Mouse (Mus musculus) adrenal gland, postnatal 10 days (tissue): Measurements from ENCODE around the gene Tpsb2. TPM values are rescaled to one million over a fixed set of nuclear protein-coding genes. Genes with fewer than 3 reads are reported as not detected.

Experiments used
- DNase-seq: peaks from one replicate; pipeline ENCODE4 v3.0.0; 2021; ENCODE audit warnings: mixed read lengths
- total RNA-seq, 2 experiments: library from RNA; stranded (reverse); gene quantifications; 2 replicates each; pipeline ENCODE4 v1.2.3; 2021

Tpsb2 gene
- total RNA-seq, 2 experiments from 2014 or later = 9.8 to 11.1 TPM

DNA sequence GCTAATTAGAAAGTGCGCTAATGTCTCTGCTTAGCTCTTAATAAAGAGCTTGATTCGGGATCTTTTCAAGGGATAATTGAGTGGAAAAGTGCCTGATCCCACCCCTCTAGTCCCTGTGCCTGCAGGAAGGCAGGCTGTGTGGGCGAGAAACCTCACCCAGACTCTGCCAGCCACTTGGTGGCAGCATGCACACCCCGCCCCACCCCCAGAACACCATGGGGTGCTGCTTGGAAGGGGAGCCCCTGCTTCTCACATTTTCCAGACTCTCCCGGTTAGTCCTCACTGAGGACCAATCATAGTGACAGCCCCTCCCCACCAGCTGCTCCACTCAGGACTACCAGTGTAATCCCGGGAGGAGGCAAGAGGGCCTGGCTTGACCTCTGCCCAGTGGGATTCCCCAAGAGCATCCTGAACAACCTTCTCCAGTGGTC is 39.9 kb downstream of the Tpsb2 start:
- peak; percentile 47 for DNase-seq

DNA sequence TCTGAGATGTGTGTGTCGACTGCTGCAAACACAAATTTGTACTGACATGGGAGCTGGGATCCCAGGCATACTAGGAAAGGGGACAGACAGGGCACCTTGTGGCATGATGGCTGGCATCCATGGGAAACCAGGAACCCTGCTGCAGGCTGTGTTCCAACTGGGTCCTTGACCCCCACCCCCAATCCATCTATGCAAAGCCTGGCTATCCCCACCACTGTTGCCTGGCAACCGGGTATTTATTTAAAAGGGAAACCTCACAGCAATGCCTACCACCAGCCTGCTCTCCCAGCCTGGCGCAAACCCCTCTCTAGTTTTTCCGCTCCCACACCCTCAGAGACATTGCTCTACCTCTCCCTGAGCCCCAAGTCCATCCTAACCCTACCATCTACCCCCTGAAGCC is 41.2 kb downstream of the Tpsb2 start:
- DNase-seq = peak; percentile 40

DNA sequence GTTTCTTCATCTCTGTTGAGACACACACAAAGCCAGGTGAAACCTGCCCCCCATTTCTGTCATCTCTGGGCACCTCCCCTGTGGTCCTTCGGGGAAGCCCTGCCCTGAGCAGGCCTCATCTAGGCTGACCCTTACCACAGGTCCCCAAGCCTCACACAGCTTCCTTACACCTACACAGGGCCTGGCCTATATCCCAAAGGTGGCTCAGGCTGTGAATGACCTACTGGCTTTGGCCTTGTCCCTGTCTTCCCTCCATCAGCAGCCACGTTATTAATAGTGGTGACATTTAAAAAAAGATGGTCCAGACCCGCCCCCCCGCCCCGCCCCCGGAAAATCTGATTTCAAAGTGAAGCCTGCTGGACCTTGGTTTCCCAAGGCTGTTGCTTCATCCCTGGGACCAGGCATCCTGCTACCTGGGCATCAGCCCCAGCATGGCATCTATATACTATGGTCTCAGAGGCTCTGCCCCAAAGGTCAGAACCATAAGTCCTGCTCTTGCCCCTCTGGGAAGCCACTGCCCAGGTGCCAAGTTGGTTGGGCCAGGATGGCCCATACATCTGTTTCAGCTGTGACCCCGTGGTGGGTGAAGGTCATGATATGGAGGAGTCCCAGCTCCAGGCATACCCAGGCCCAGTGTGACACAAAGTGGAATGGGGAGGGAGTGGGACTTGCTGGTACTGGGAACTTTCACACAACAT is 42.3 kb downstream of the Tpsb2 start:
- DNase-seq = no peak

DNA sequence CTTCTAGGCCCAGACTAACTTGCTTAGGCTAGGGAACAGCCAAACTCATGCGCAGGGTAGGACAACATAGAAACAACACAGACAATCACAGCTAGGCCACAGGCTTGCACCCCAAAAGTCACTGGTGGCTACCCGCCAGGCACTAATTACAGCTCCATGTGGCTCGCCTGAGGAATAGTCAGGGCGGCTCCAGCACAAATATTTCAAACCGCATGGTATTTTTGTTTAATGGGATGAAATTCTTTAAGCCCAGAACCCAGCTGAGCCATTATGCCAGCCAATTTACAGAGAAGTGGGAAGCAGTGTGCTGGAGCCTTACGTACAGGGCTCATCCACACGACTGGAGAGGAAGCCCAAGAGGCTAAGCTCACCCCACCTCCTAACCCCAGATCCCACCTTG is 43.5 kb downstream of the Tpsb2 start:
- DNase-seq = no peak

DNA sequence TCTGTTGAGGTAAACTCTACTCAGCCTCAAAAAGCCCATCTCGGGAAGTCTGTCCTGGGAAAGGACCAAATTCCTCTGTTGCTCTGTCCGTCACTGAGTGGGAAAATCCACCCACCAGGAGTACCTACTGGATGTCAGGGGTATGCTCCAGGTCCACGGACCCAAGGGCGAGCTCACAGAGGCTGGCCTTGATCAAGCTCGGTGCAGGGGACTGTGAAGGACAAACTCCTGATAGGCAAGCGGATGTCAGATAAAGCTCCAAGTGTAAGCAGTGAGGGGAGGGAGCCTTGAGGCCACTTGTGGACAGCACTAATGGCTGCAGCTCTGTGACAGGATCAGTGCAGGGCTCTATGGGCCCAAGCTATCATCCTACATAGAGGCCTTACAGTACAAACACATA is 44.1 kb downstream of the Tpsb2 start:
- peak; percentile 60 for DNase-seq

GRCm38 (mm10) chr17:25410786-25411185 is 44.7 kb downstream of the Tpsb2 start:
- DNase-seq = no peak

- DNase-seq = no peak
These were observed 45.1 kb downstream of the Tpsb2 start for GRCm38 (mm10) chr17:25411251-25411650.

DNA sequence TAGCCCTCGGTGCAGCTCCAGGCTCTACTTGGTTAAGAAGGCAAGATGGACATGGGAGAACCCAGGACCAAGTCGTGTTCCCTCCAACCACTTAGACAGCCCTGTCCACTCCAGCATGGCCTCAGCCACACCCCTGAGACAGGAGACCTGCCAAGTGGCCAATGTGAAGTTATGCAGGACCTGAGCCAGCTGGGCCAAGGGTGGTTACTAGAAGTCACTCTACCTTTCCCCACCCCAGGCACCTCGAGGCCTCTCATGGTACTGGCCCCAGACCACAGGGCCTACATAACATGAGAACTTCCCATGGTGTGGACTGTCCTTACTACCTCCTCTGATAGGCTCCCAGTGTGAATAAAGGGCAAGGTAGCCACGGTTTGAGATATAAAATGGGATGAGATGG is 48.1 kb downstream of the Tpsb2 start:
- DNase-seq = peak; percentile 67

GRCm38 (mm10) chr17:25414917-25415316 is 48.8 kb downstream of the Tpsb2 start:
- no peak for DNase-seq

DNA sequence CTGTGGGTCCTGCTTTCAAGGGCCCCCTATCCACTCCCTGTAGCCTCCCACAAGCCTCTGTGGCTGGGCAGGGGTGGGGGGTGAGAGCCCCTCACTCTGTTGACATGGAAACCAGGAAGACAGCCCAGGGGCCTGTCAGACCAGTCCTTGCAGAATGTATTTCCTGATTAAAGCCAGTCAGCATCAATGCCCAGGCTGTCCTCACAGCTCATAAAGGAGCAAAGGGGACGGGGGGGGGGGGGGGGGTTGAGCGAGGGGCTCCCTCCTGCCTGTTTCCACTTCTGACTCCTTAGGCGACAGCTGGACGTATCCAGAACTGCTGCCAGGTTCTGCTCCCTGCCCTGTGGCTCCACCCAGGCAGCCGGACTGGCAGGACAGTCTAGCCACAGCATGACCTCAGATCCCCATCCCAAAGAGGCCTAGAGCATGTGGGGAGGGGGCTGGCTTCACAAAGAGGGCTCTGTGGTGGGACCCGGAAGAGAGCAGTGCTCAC is 49.4 kb downstream of the Tpsb2 start:
- DNase-seq = no peak

GRCm38 (mm10) chr17:25416219-25416618 is 50.1 kb downstream of the Tpsb2 start:
- DNase-seq = peak; percentile 63

DNA sequence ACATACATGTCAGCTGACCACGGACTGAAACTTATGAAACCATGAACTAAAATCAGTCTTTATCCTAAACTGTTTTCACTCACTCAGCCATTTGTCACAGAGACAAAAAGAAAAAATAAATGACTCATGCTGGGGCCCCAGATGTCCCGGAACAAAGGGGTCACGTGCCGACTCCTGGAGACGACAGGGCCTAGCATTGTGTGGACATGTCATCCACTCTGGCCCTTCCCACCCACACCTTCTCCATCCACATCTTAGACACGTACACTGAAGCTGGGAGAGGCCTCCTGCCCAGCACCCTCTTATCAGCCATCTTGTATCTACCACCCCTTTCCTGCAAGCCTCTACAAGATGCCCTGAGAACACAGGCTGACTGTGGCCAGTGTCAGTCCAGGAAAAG is 51.9 kb downstream of the Tpsb2 start:
- no peak for DNase-seq

Other genes starting within 250 kb of the Tpsb2 start
- gene Ptx4, start 245.5 kb upstream of the Tpsb2 start, total RNA-seq = under 1 TPM; 0.18 to 0.69 TPM
- 10 to 100 TPM; 29.8 to 33.3 TPM for gene Clcn7, start 232.9 kb upstream of the Tpsb2 start, total RNA-seq
- gene Ccdc154, start 203.8 kb upstream of the Tpsb2 start, total RNA-seq = not detected
- not detected for gene Gm38655, start 190.8 kb upstream of the Tpsb2 start, total RNA-seq
- gene BC003965, start 181.8 kb upstream of the Tpsb2 start, total RNA-seq = 10 to 100 TPM; 19.8 to 24.3 TPM
- gene Unkl, start 177.9 kb upstream of the Tpsb2 start, total RNA-seq = 10 to 100 TPM; 12.3 to 19.8 TPM
- 10 to 100 TPM; 30.6 to 30.7 TPM for gene Gnptg, start 126.2 kb upstream of the Tpsb2 start, total RNA-seq
- gene Tsr3, start 126.1 kb upstream of the Tpsb2 start, total RNA-seq = 10 to 100 TPM; 22.1 to 22.6 TPM
- gene Baiap3, start 109.9 kb upstream of the Tpsb2 start, total RNA-seq = 10 to 100 TPM in 1 of 2 experiments, 1 to 10 TPM in 1; 6.4 to 11.8 TPM
- gene Ube2i, start 91.7 kb upstream of the Tpsb2 start, total RNA-seq = 100 to 1,000 TPM; 221 to 242 TPM
- gene Prss34, start 67.9 kb upstream of the Tpsb2 start, total RNA-seq = 1 to 10 TPM; 1.8 to 2.4 TPM
- gene Prss28, start 57.7 kb upstream of the Tpsb2 start, total RNA-seq = not detected
- gene Prss29, start 47.7 kb upstream of the Tpsb2 start, total RNA-seq = not detected
- gene Tpsab1, start 20.7 kb upstream of the Tpsb2 start, total RNA-seq = 1 to 10 TPM; 3.5 to 4.0 TPM
- gene Tpsg1, start 3.0 kb downstream of the Tpsb2 start, total RNA-seq = not detected
- 10 to 100 TPM; 23.5 to 46.0 TPM for gene Cacna1h, start 67.5 kb downstream of the Tpsb2 start, total RNA-seq
- not detected for gene Tekt4, start 88.3 kb downstream of the Tpsb2 start, total RNA-seq
- gene Sstr5, start 131.0 kb downstream of the Tpsb2 start, total RNA-seq = under 1 TPM in 1 of 2 experiments, not detected in 1; 0.15 TPM
- gene Sox8, start 204.4 kb downstream of the Tpsb2 start, total RNA-seq = 1 to 10 TPM; 1.7 to 2.4 TPM
- 10 to 100 TPM; 35.8 to 44.3 TPM for gene Lmf1, start 212.8 kb downstream of the Tpsb2 start, total RNA-seq